Mouse (Mus musculus) left cerebral cortex, adult 8-10 months (tissue): ENCODE measurements around the gene Alyref. TPM values are rescaled to one million over a fixed set of nuclear protein-coding genes. Genes with fewer than 3 reads are reported as not detected.

ENCODE experiments used
- DNase-seq, 2 experiments: peaks; one replicate each; pipeline ENCODE4 v3.0.0; 2022; ENCODE audit warnings: low spot score in 2 of 2
- total RNA-seq, 4 experiments: library from RNA; stranded (reverse); gene quantifications; 2 replicates each; pipeline ENCODE4 v1.2.4; 2022

Alyref gene
- total RNA-seq = 10 to 100 TPM; 47.7 to 64.6 (median 51.9) TPM

GRCm38 (mm10) chr11:120598283-120598989 is at the start of gene Alyref, which contains the start of gene Anapc11:
Gene Alyref (minus strand): TSS chr11:120598365.
Gene Anapc11 (plus strand): TSS chr11:120598421.
- DNase-seq = peak; percentile 83 to 89

- DNase-seq = no peak
Measured at GRCm38 (mm10) chr11:120647047-120647830, 49.1 kb upstream of the Alyref start.

- DNase-seq = peak; percentile 83 to 89
Measured at GRCm38 (mm10) chr11:120643601-120643987, 45.4 kb upstream of the Alyref start, which contains the start of gene Pycr1. Gene Pycr1 (minus strand): TSS chr11:120643769.

- DNase-seq = no peak
Measured at GRCm38 (mm10) chr11:120642939-120643600, 44.9 kb upstream of the Alyref start.

- DNase-seq = no peak
Measured at GRCm38 (mm10) chr11:120641869-120642268, 43.7 kb upstream of the Alyref start.

GRCm38 (mm10) chr11:120641255-120641654 is 43.1 kb upstream of the Alyref start:
- no peak for DNase-seq

- DNase-seq = no peak
Measured at GRCm38 (mm10) chr11:120634810-120635209, 36.6 kb upstream of the Alyref start.

- DNase-seq = peak; percentile 77 to 93
Measured at GRCm38 (mm10) chr11:120633520-120634343, 35.6 kb upstream of the Alyref start, which contains the start of gene Mafg. Gene Mafg (minus strand): TSS chr11:120633600.

GRCm38 (mm10) chr11:120632559-120633519 is 34.7 kb upstream of the Alyref start:
- peak in 1 of 2 experiments; percentile 45 for DNase-seq

- no peak for DNase-seq
Measured at GRCm38 (mm10) chr11:120631726-120632448, 33.7 kb upstream of the Alyref start.

GRCm38 (mm10) chr11:120630881-120631725 is 32.9 kb upstream of the Alyref start:
- no peak for DNase-seq

GRCm38 (mm10) chr11:120630401-120630871 is 32.3 kb upstream of the Alyref start:
- DNase-seq = no peak

GRCm38 (mm10) chr11:120629911-120630310 is 31.7 kb upstream of the Alyref start:
- no peak for DNase-seq

- DNase-seq = no peak
Measured at GRCm38 (mm10) chr11:120629341-120629730, 31.2 kb upstream of the Alyref start.

GRCm38 (mm10) chr11:120628601-120629340 is 30.6 kb upstream of the Alyref start:
- no peak for DNase-seq

GRCm38 (mm10) chr11:120627468-120628300 is 29.5 kb upstream of the Alyref start:
- DNase-seq = no peak
